Mouse (Mus musculus) stomach, embryonic 15.5 days (tissue): ENCODE measurements at regions not wholly inside any gene's neighbourhood (a gene's known extent, or its start where the extent isn't known, plus 50 kb on each side); places are given as distances from the start of the nearest gene placed in this dataset.
"Not testable (repeated sequence)": the region's sequence is repeated elsewhere in the genome, so short reads cannot be mapped to it uniquely, and the experiment has no call there.

Experiments
- ATAC-seq: fragments of 200-750 bp; cut with Nextera tagmentation; 2 replicates; pipeline ENCODE4 v1.8.0; 2017; ENCODE audit warnings: low read depth, moderate number of reproducible peaks, moderate TSS enrichment; ENCODE audit not compliant: insufficient read depth, low FRiP score
- H3K27ac ChIP-seq: fragments of 300-500 bp; sonication (generic); 2 replicates; pipeline ENCODE4 v1.5.1; 2015; ENCODE audit warnings: mild to moderate bottlenecking, inconsistent platforms
- H3K27me3 ChIP-seq: fragments of 300-500 bp; sonication (generic); replicated peaks from 2 replicates; pipeline ENCODE4 v1.6.1; 2015; ENCODE audit warnings: inconsistent platforms
- H3K36me3 ChIP-seq: fragments of 300-500 bp; sonication (generic); 2 replicates; pipeline ENCODE4 v1.6.1; 2015; ENCODE audit warnings: inconsistent platforms
- H3K4me1 ChIP-seq: fragments of 300-500 bp; sonication (generic); 2 replicates; pipeline ENCODE4 v1.6.1; 2015; ENCODE audit warnings: inconsistent platforms
- H3K4me2 ChIP-seq: fragments of 300-500 bp; sonication (generic); 2 replicates; pipeline ENCODE4 v1.6.1; 2015; ENCODE audit warnings: mild to moderate bottlenecking, inconsistent platforms
- H3K4me3 ChIP-seq: fragments of 300-500 bp; sonication (generic); replicated peaks from 2 replicates; pipeline ENCODE4 v1.5.1; 2015; ENCODE audit warnings: inconsistent platforms
- H3K9ac ChIP-seq: fragments of 300-500 bp; sonication (generic); 2 replicates; pipeline ENCODE4 v1.6.1; 2015; ENCODE audit warnings: inconsistent platforms
- H3K9me3 ChIP-seq: fragments of 300-500 bp; sonication (generic); 2 replicates; pipeline ENCODE4 v1.6.1; 2016; ENCODE audit warnings: inconsistent platforms
- WGBS: fragments of 180-500 bp; shearing (Covaris S2); methylation state at CpG from one replicate; pipeline ENCODE4 v1.1.7; 2015; 5-methylcytosine and 5-hydroxymethylcytosine counted together

- Histone ChIP-seq H3K36me3 (no peaks in the 10 kb centered on the region), H3K27me3 (no peaks in the 10 kb centered on the region), H3K9ac (no peak overlapping the region), H3K9me3 (no peaks in the 10 kb centered on the region), H3K4me1 (no peaks in the 10 kb centered on the region), H3K27ac (no peak overlapping the region), H3K4me2 (no peak overlapping the region), H3K4me3 (no peak overlapping the region)
- ATAC-seq = no peak
- WGBS = 74% methylated on average over 2 of the region's 2 CpGs
Observed at GRCm38 (mm10) chr16:50792960-50793359, 202.0 kb upstream of the Ccdc54 start.

- Histone ChIP-seq H3K9me3 (no peaks in the 10 kb centered on the region), H3K27me3 (no peaks in the 10 kb centered on the region)
- WGBS = 56% methylated on average over 2 of the region's 2 CpGs
Observed at GRCm38 (mm10) chr16:50792506-50792905, 201.6 kb upstream of the Ccdc54 start.

GRCm38 (mm10) chr16:50788702-50789101, 197.7 kb upstream of the Ccdc54 start:
- H3K9me3 ChIP-seq = no peaks in the 10 kb centered on the region
- H3K27me3 ChIP-seq = no peaks in the 10 kb centered on the region
- 92% methylated on average over 4 of the region's 4 CpGs for WGBS
- ATAC-seq = no peak
- no peak overlapping the region for H3K4me2 ChIP-seq
- no peak overlapping the region for H3K9ac ChIP-seq
- H3K4me1 ChIP-seq = no peaks in the 10 kb centered on the region
- no peak overlapping the region for H3K27ac ChIP-seq
- no peaks in the 10 kb centered on the region for H3K36me3 ChIP-seq
- no peak overlapping the region for H3K4me3 ChIP-seq

More at GRCm38 (mm10) chr16:50792506-50792905, 201.6 kb upstream of the Ccdc54 start:
- Histone ChIP-seq H3K4me3 (no peak overlapping the region), H3K9ac (no peak overlapping the region), H3K27ac (no peak overlapping the region), H3K4me1 (no peaks in the 10 kb centered on the region), H3K4me2 (no peak overlapping the region), H3K36me3 (no peaks in the 10 kb centered on the region)
- no peak for ATAC-seq

- ATAC-seq = no peak
- no peak overlapping the region for H3K27ac ChIP-seq
- no peaks in the 10 kb centered on the region for H3K9me3 ChIP-seq
Observed at GRCm38 (mm10) chr16:50786199-50786598, 195.2 kb upstream of the Ccdc54 start.

GRCm38 (mm10) chr16:50785384-50785783, 194.4 kb upstream of the Ccdc54 start:
- Histone ChIP-seq H3K9ac (no peak overlapping the region), H3K27me3 (no peaks in the 10 kb centered on the region), H3K4me2 (no peak overlapping the region), H3K4me1 (no peaks in the 10 kb centered on the region), H3K36me3 (no peaks in the 10 kb centered on the region), H3K4me3 (no peak overlapping the region), H3K9me3 (no peaks in the 10 kb centered on the region), H3K27ac (no peak overlapping the region)
- peak; percentile 58; the same call in 1 of the 2 replicates for ATAC-seq
- 64% methylated on average over 1 of the region's 1 CpGs for WGBS

More at GRCm38 (mm10) chr16:50786199-50786598, 195.2 kb upstream of the Ccdc54 start:
- no peaks in the 10 kb centered on the region for H3K4me1 ChIP-seq
- no peaks in the 10 kb centered on the region for H3K36me3 ChIP-seq
- no peak overlapping the region for H3K4me2 ChIP-seq
- no peak overlapping the region for H3K9ac ChIP-seq
- H3K4me3 ChIP-seq = no peak overlapping the region
- WGBS = 65% methylated on average over 3 of the region's 3 CpGs
- H3K27me3 ChIP-seq = no peaks in the 10 kb centered on the region

- Histone ChIP-seq H3K9ac (no peak overlapping the region), H3K36me3 (no peaks in the 10 kb centered on the region), H3K27ac (no peak overlapping the region), H3K4me2 (no peak overlapping the region), H3K27me3 (no peaks in the 10 kb centered on the region), H3K9me3 (no peaks in the 10 kb centered on the region), H3K4me3 (no peak overlapping the region), H3K4me1 (no peaks in the 10 kb centered on the region)
- ATAC-seq = no peak; the same call in 1 of the 2 replicates
- WGBS = 67% methylated on average over 3 of the region's 3 CpGs
Observed at GRCm38 (mm10) chr16:50784651-50785228, 193.8 kb upstream of the Ccdc54 start.

- ATAC-seq = no peak
- no peak overlapping the region for H3K27ac ChIP-seq
Observed at GRCm38 (mm10) chr16:50783784-50784650, 193.1 kb upstream of the Ccdc54 start.

GRCm38 (mm10) chr16:50783240-50783639, 192.3 kb upstream of the Ccdc54 start:
- Histone ChIP-seq H3K36me3 (no peaks in the 10 kb centered on the region), H3K27ac (no peak overlapping the region), H3K4me1 (no peaks in the 10 kb centered on the region), H3K27me3 (no peaks in the 10 kb centered on the region), H3K9me3 (no peaks in the 10 kb centered on the region), H3K9ac (no peak overlapping the region), H3K4me3 (no peak overlapping the region), H3K4me2 (no peak overlapping the region)
- 29% methylated on average over 6 of the region's 6 CpGs for WGBS
- ATAC-seq = no peak

More at GRCm38 (mm10) chr16:50783784-50784650, 193.1 kb upstream of the Ccdc54 start:
- no peaks in the 10 kb centered on the region for H3K27me3 ChIP-seq
- H3K36me3 ChIP-seq = no peaks in the 10 kb centered on the region
- no peak overlapping the region for H3K4me2 ChIP-seq
- no peaks in the 10 kb centered on the region for H3K4me1 ChIP-seq
- H3K9me3 ChIP-seq = no peaks in the 10 kb centered on the region
- H3K4me3 ChIP-seq = no peak overlapping the region
- WGBS = 39% methylated on average over 20 of the region's 20 CpGs
- H3K9ac ChIP-seq = no peak overlapping the region

- WGBS = 12% methylated on average over 6 of the region's 6 CpGs
- Histone ChIP-seq H3K4me1 (no peaks in the 10 kb centered on the region), H3K27ac (no peak overlapping the region), H3K4me2 (no peak overlapping the region), H3K9ac (no peak overlapping the region), H3K36me3 (no peaks in the 10 kb centered on the region), H3K4me3 (no peak overlapping the region), H3K27me3 (no peaks in the 10 kb centered on the region), H3K9me3 (no peaks in the 10 kb centered on the region)
- no peak for ATAC-seq
Observed at GRCm38 (mm10) chr16:50779030-50779784, 188.3 kb upstream of the Ccdc54 start.

- not testable (repeated sequence) for H3K4me2 ChIP-seq, H3K4me1 ChIP-seq, ATAC-seq, H3K9ac ChIP-seq, H3K27ac ChIP-seq, H3K27me3 ChIP-seq, H3K4me3 ChIP-seq, H3K9me3 ChIP-seq, H3K36me3 ChIP-seq
- 92% methylated on average over 12 of the region's 12 CpGs for WGBS
Observed at GRCm38 (mm10) chr16:50774699-50775098, 183.7 kb upstream of the Ccdc54 start.

- Histone ChIP-seq H3K27me3 (no peaks in the 10 kb centered on the region), H3K9me3 (no peaks in the 10 kb centered on the region), H3K4me3 (no peak overlapping the region), H3K4me1 (no peaks in the 10 kb centered on the region), H3K36me3 (no peaks in the 10 kb centered on the region), H3K4me2 (no peak overlapping the region), H3K9ac (no peak overlapping the region), H3K27ac (no peak overlapping the region)
- 77% methylated on average over 11 of the region's 11 CpGs for WGBS
- ATAC-seq = no peak
Observed at GRCm38 (mm10) chr16:50766055-50766770, 175.3 kb upstream of the Ccdc54 start.
